In genomic region chr1:193242238-193242637, GRCm38 (mm10) we compare ENCODE assay signal across 9 mouse cellular contexts. TPM values are rescaled to one million over a fixed set of nuclear protein-coding genes. Genes with fewer than 3 reads are reported as not detected.
DNase-seq lines count a peak whose midpoint lies in the region; ATAC-seq and TF ChIP-seq lines count a peak whose summit lies in the region.
"Had no signal": no experiment of that assay in that cellular context is flagged by ENCODE, and none has a peak within 500 bp of the region (broad histone marks: within the 10 kb centered on the region; RNA-seq: fewer than 3 reads in every experiment).

No protein-coding gene starts in this region.

- H3K9ac ChIP-seq in forebrain, embryonic 14.5 days (ENCODE audit: low read length), result no peak overlapping the region
- H3K9ac ChIP-seq in forebrain, embryonic 11.5 days (ENCODE audit: low read length), result no peak overlapping the region
- no peak overlapping the region for H3K9ac ChIP-seq in lung, embryonic 15.5 days
- no peak overlapping the region for H3K9ac ChIP-seq in stomach, embryonic 15.5 days

- TF ChIP-seq CTCF in gastrocnemius, adult 2 months (IDR thresholded peaks at IDR 0.05), result no peak

- no peak overlapping the region for H3K4me3 ChIP-seq in forebrain, embryonic 14.5 days (ENCODE audit: low read depth, low read length)
- no peak overlapping the region for H3K4me3 ChIP-seq in forebrain, embryonic 11.5 days (ENCODE audit: low read depth, low read length)
- H3K4me3 ChIP-seq in gastrocnemius, adult 2 months, result peak overlapping the region; percentile 36
- no peak overlapping the region for H3K4me3 ChIP-seq in lung, embryonic 15.5 days
- H3K4me3 ChIP-seq in stomach, embryonic 15.5 days (replicated peaks), result no peak overlapping the region

- H3K4me2 ChIP-seq in forebrain, embryonic 14.5 days (ENCODE audit: low read length), result no peak overlapping the region
- H3K4me2 ChIP-seq in forebrain, embryonic 11.5 days (ENCODE audit: low read depth, low read length, severe bottlenecking), result no peak overlapping the region
- H3K4me2 ChIP-seq in lung, embryonic 15.5 days, result no peak overlapping the region
- no peak overlapping the region for H3K4me2 ChIP-seq in stomach, embryonic 15.5 days

- no peak for ATAC-seq in forebrain, embryonic 14.5 days
- ATAC-seq in forebrain, embryonic 11.5 days (replicated peaks; ENCODE audit: low FRiP score), result no peak
- ATAC-seq in lung, embryonic 15.5 days (ENCODE audit: borderline replicate concordance, extremely low read depth, low FRiP score, low TSS enrichment), result peak; percentile 94
- peak; percentile 35; the same call in 1 of the 2 replicates for ATAC-seq in stomach, embryonic 15.5 days (ENCODE audit: insufficient read depth, low FRiP score, low read depth)

- 61% methylated on average over 8 of the region's 8 CpGs for WGBS in forebrain, embryonic 14.5 days
- 81% methylated on average over 8 of the region's 8 CpGs for WGBS in forebrain, embryonic 11.5 days
- WGBS in lung, embryonic 15.5 days, result 50% methylated on average over 8 of the region's 8 CpGs
- 48% methylated on average over 8 of the region's 8 CpGs for WGBS in stomach, embryonic 15.5 days

- no peaks in the 10 kb centered on the region for H3K4me1 ChIP-seq in forebrain, embryonic 14.5 days (ENCODE audit: control insufficient read depth, insufficient read depth, low read length)
- no peaks in the 10 kb centered on the region; the same call in 1 of the 2 replicates for H3K4me1 ChIP-seq in forebrain, embryonic 11.5 days (replicated peaks; ENCODE audit: control insufficient read depth, insufficient read depth, low read length)
- H3K4me1 ChIP-seq in lung, embryonic 15.5 days, result peaks cover 11% of the 10 kb centered on the region; the same call in 1 of the 2 replicates
- H3K4me1 ChIP-seq in stomach, embryonic 15.5 days, result 0 out of 2 replicates have a peak, but pooled peaks cover 6% of the 10 kb centered on the region

- no peaks in the 10 kb centered on the region for H3K36me3 ChIP-seq in forebrain, embryonic 14.5 days (ENCODE audit: control insufficient read depth, insufficient read depth, low read length)
- H3K36me3 ChIP-seq in forebrain, embryonic 11.5 days (ENCODE audit: control insufficient read depth, insufficient read depth, low read length), result no peaks in the 10 kb centered on the region
- no peaks in the 10 kb centered on the region for H3K36me3 ChIP-seq in lung, embryonic 15.5 days
- H3K36me3 ChIP-seq in stomach, embryonic 15.5 days, result no peaks in the 10 kb centered on the region

- DNase-seq in forebrain, embryonic 14.5 days (ENCODE audit: low spot score), result peak; percentile 41
- no peak for DNase-seq in forebrain, embryonic 11.5 days (ENCODE audit: low spot score)
- DNase-seq in brain, adult 2 months (ENCODE audit: low read depth, low spot score), result peak; percentile 99
- DNase-seq in gastrocnemius, adult 2 months, result peak; percentile 90
- DNase-seq in layer of hippocampus, adult 9-10 months (ENCODE audit: low spot score), result peak; percentile 88
- no peak for DNase-seq in c-Kit-positive CD71-positive TER-119-positive erythroid progenitor cells, embryonic 14.5 days (ENCODE audit: low spot score)

- H3K27me3 ChIP-seq in forebrain, embryonic 14.5 days (replicated peaks; ENCODE audit: control insufficient read depth, insufficient read depth, low read length), result no peaks in the 10 kb centered on the region
- H3K27me3 ChIP-seq in forebrain, embryonic 11.5 days (ENCODE audit: control insufficient read depth, insufficient read depth, low read length), result no peaks in the 10 kb centered on the region
- H3K27me3 ChIP-seq in lung, embryonic 15.5 days, result no peaks in the 10 kb centered on the region
- no peaks in the 10 kb centered on the region for H3K27me3 ChIP-seq in stomach, embryonic 15.5 days (replicated peaks)

- no peaks in the 10 kb centered on the region for H3K9me3 ChIP-seq in forebrain, embryonic 14.5 days (replicated peaks; ENCODE audit: control insufficient read depth, low read length)
- no peaks in the 10 kb centered on the region for H3K9me3 ChIP-seq in forebrain, embryonic 11.5 days (ENCODE audit: control insufficient read depth, low read length)
- H3K9me3 ChIP-seq in lung, embryonic 15.5 days, result no peaks in the 10 kb centered on the region
- no peaks in the 10 kb centered on the region for H3K9me3 ChIP-seq in stomach, embryonic 15.5 days

- H3K27ac ChIP-seq in forebrain, embryonic 14.5 days (ENCODE audit: low read depth, low read length), result no peak overlapping the region
- H3K27ac ChIP-seq in forebrain, embryonic 11.5 days (ENCODE audit: low read depth, low read length), result no peak overlapping the region
- H3K27ac ChIP-seq in gastrocnemius, adult 2 months, result peak overlapping the region; percentile 80
- peak overlapping the region; percentile 53 for H3K27ac ChIP-seq in lung, embryonic 15.5 days
- H3K27ac ChIP-seq in stomach, embryonic 15.5 days, result no peak overlapping the region
- H3K27ac ChIP-seq: macrophage had no signal

- intact Hi-C loops in gastrocnemius, adult 2 months (cut with DNase I), result no loop called here

RNA-seq across cellular contexts. Expression of gene Hsd11b1, which starts 21.6 kb away (rescaled TPM):
- polyA plus RNA-seq in forebrain, embryonic 14.5 days (2014; fragmentation: Nextera tagmentation; extraction: Ambion mirVana), result 0.41 and 0.47 TPM in 2 replicates
- not detected in 2 replicates for polyA plus RNA-seq in forebrain, embryonic 11.5 days (2014; fragmentation: Nextera tagmentation; extraction: Ambion mirVana)
- total RNA-seq in gastrocnemius, adult 2 months (2021), result 1 to 10 TPM; 5.8 to 7.0 TPM
- polyA plus RNA-seq in lung, embryonic 15.5 days (2015; fragmentation: Nextera tagmentation; extraction: Ambion mirVana), result 19.3 and 27.1 TPM in 2 replicates
- 1.8 and 2.4 TPM in 2 replicates for polyA plus RNA-seq in stomach, embryonic 15.5 days (2015; fragmentation: Nextera tagmentation; extraction: Ambion mirVana)

RNA-seq across cellular contexts. Expression of gene G0s2, which starts 30.8 kb away (rescaled TPM):
- 4.7 and 5.8 TPM in 2 replicates for polyA plus RNA-seq in forebrain, embryonic 14.5 days (2014; fragmentation: Nextera tagmentation; extraction: Ambion mirVana)
- 6.5 and 6.8 TPM in 2 replicates for polyA plus RNA-seq in forebrain, embryonic 11.5 days (2014; fragmentation: Nextera tagmentation; extraction: Ambion mirVana)
- 10 to 100 TPM; 18.7 to 29.3 TPM for total RNA-seq in gastrocnemius, adult 2 months (2021)
- polyA plus RNA-seq in lung, embryonic 15.5 days (2015; fragmentation: Nextera tagmentation; extraction: Ambion mirVana), result 148 and 169 TPM in 2 replicates
- polyA plus RNA-seq in stomach, embryonic 15.5 days (2015; fragmentation: Nextera tagmentation; extraction: Ambion mirVana), result 30.6 and 38.3 TPM in 2 replicates

RNA-seq across cellular contexts. Expression of gene Lamb3, which starts 34.7 kb away (rescaled TPM):
- 0.80 and 0.85 TPM in 2 replicates for polyA plus RNA-seq in forebrain, embryonic 14.5 days (2014; fragmentation: Nextera tagmentation; extraction: Ambion mirVana)
- polyA plus RNA-seq in forebrain, embryonic 11.5 days (2014; fragmentation: Nextera tagmentation; extraction: Ambion mirVana), result 0.28 and 0.44 TPM in 2 replicates
- 1 to 10 TPM; 3.7 to 5.4 TPM for total RNA-seq in gastrocnemius, adult 2 months (2021)
- polyA plus RNA-seq in lung, embryonic 15.5 days (2015; fragmentation: Nextera tagmentation; extraction: Ambion mirVana), result 38.1 and 43.9 TPM in 2 replicates
- 10.3 and 12.5 TPM in 2 replicates for polyA plus RNA-seq in stomach, embryonic 15.5 days (2015; fragmentation: Nextera tagmentation; extraction: Ambion mirVana)
- polyA plus RNA-seq: macrophage had no signal

RNA-seq across cellular contexts. Expression of gene Traf3ip3, which starts 40.7 kb away (rescaled TPM):
- 1.5 and 2.0 TPM in 2 replicates for polyA plus RNA-seq in forebrain, embryonic 14.5 days (2014; fragmentation: Nextera tagmentation; extraction: Ambion mirVana)
- polyA plus RNA-seq in forebrain, embryonic 11.5 days (2014; fragmentation: Nextera tagmentation; extraction: Ambion mirVana), result 0.93 and 2.3 TPM in 2 replicates
- total RNA-seq in gastrocnemius, adult 2 months (2021), result 1 to 10 TPM in 1 of 2 experiments, under 1 TPM in 1; 0.48 to 1.2 TPM
- polyA plus RNA-seq in lung, embryonic 15.5 days (2015; fragmentation: Nextera tagmentation; extraction: Ambion mirVana), result 2.9 and 3.8 TPM in 2 replicates
- 3.9 and 5.6 TPM in 2 replicates for polyA plus RNA-seq in stomach, embryonic 15.5 days (2015; fragmentation: Nextera tagmentation; extraction: Ambion mirVana)

Comparison
In these comparisons a context has a peak if more than half of its experiments do, and no peak if none do; other contexts are left out.
1. DNase-seq: peak in forebrain, embryonic 14.5 days (single experiment), brain, adult 2 months (single experiment), gastrocnemius, adult 2 months (single experiment) and layer of hippocampus, adult 9-10 months (single experiment); none in forebrain, embryonic 11.5 days (single experiment) and c-Kit-positive CD71-positive TER-119-positive erythroid progenitor cells, embryonic 14.5 days (single experiment).
2. ATAC-seq: peak in lung, embryonic 15.5 days (single experiment) and stomach, embryonic 15.5 days (single experiment); none in forebrain, embryonic 14.5 days (single experiment) and forebrain, embryonic 11.5 days (single experiment).
3. H3K27ac ChIP-seq: peak in gastrocnemius, adult 2 months (single experiment) and lung, embryonic 15.5 days (single experiment); none in forebrain, embryonic 14.5 days (single experiment), forebrain, embryonic 11.5 days (single experiment) and stomach, embryonic 15.5 days (single experiment).